ENCODE assay signal across 8 mouse cellular contexts in the genomic region with DNA sequence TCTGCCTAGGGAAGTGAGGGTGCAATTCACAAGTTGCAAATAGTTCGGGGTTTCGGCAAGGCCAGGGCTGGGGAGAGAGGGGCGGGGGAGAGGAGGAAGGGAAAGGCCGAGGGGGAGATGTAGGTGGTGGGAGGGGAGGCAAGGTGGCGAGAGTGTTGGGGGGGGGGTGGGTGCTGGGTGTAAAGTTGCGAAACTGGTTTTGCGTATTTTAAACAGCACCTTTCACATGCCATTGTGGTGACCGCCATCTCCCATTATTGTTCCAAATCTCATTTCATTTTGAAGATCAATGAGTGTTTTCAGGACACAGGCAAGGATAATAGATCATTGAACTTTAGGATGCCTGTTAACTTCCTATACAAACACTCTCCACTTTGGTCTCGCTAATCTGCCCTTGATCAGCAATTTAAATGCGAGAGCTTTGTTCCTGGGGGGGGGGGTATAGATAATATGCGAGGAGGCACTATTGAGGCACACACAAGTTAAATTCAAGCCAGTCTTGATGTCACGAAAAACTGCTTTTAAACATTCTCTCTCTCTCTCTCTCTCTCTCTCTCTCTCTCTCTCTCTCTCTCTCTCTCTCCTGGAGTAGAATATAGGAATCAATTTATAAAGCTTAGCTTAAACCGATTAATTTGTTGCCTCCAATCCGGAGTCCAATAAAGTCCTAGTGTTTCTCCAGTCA. TPM values are rescaled to one million over a fixed set of nuclear protein-coding genes. Genes with fewer than 3 reads are reported as not detected.
DNase-seq lines count a peak whose midpoint lies in the region; ATAC-seq and TF ChIP-seq lines count a peak whose summit lies in the region.

No protein-coding gene starts in this region.

- intact Hi-C loops in heart, adult 2 months (cut with DNase I): loop anchor here (10.0 kb wide), 3 partner anchors 922 to 1438 kb away; a partner anchor contains a TSS

- TF ChIP-seq CTCF in heart, adult 2 months (IDR thresholded peaks at IDR 0.05): no peak
- no peak for TF ChIP-seq CTCF in E14TG2a.4 (conservative IDR thresholded peaks at IDR 0.05; ENCODE audit: low read length)

- H3K4me1 ChIP-seq in heart, adult 2 months (ENCODE audit: control insufficient read depth, insufficient read depth, low read length): peaks cover 7% of the 10 kb centered on the region; the same call in 1 of the 2 replicates
- peaks cover 45% of the 10 kb centered on the region for H3K4me1 ChIP-seq in E14TG2a.4 (replicated peaks; ENCODE audit: low read depth, low read length)
- peaks cover 54% of the 10 kb centered on the region for H3K4me1 ChIP-seq in midbrain, embryonic 10.5 days

- peak overlapping the region; percentile 84 for H3K9ac ChIP-seq in heart, adult 2 months (ENCODE audit: low read depth, low read length)

- 2% methylated on average over 14 of the region's 14 CpGs for WGBS in heart, adult 2 months
- WGBS in midbrain, embryonic 10.5 days: 0% methylated on average over 14 of the region's 14 CpGs

- TF ChIP-seq EP300 in heart, adult 2 months (IDR thresholded peaks at IDR 0.05; ENCODE audit: insufficient read depth, low read depth, low read length): no peak

- H3K27ac ChIP-seq in heart, adult 2 months: peak overlapping the region; percentile 89
- H3K27ac ChIP-seq in midbrain, embryonic 10.5 days (replicated peaks): peak overlapping the region; percentile 97

- H3K9me3 ChIP-seq in E14TG2a.4 (ENCODE audit: low read length): no peaks in the 10 kb centered on the region
- no peaks in the 10 kb centered on the region for H3K9me3 ChIP-seq in midbrain, embryonic 10.5 days (replicated peaks)

- H3K27me3 ChIP-seq in heart, adult 2 months (ENCODE audit: control insufficient read depth, insufficient read depth, low read length): no peaks in the 10 kb centered on the region
- peaks cover 60% of the 10 kb centered on the region for H3K27me3 ChIP-seq in E14TG2a.4 (ENCODE audit: insufficient read depth, low read length)
- peaks cover 25% of the 10 kb centered on the region for H3K27me3 ChIP-seq in midbrain, embryonic 10.5 days (ENCODE audit: low read depth, poor library complexity, severe bottlenecking)

- peaks cover 4% of the 10 kb centered on the region; the same call in 1 of the 2 replicates for H3K79me2 ChIP-seq in heart, adult 2 months (replicated peaks; ENCODE audit: control insufficient read depth, insufficient read depth, low read length)

- DNase-seq in heart, adult 2 months: no peak
- no peak for DNase-seq in heart, adult 9 months (ENCODE audit: low spot score in 2 of 2)
- no peak for DNase-seq in midbrain, embryonic 10.5 days (ENCODE audit: low spot score)
- DNase-seq in left cerebral cortex, adult 9 months (ENCODE audit: low spot score in 2 of 2): no peak
- no peak for DNase-seq in layer of hippocampus, postnatal 36 days
- no peak for DNase-seq in testis, postnatal 14 days (ENCODE audit: low spot score)

- TF ChIP-seq POLR2A in heart, adult 2 months (IDR thresholded peaks at IDR 0.05; ENCODE audit: insufficient read depth, low read depth, low read length): no peak

- peak; percentile 9 to 27; a peak in 3 of 4 replicates for ATAC-seq in hematopoietic stem cell, adult 5-6 weeks (replicated peaks in 1 of 2; ENCODE audit: insufficient read depth in 1 of 2, low FRiP score in 2 of 2, low TSS enrichment in 1 of 2, low read depth in 1 of 2, poor library complexity in 2 of 2, severe bottlenecking in 2 of 2)

- H3K36me3 ChIP-seq in heart, adult 2 months (ENCODE audit: control insufficient read depth, insufficient read depth, low read length): peaks cover 19% of the 10 kb centered on the region
- H3K36me3 ChIP-seq in E14TG2a.4 (ENCODE audit: insufficient read depth, low read length): no peaks in the 10 kb centered on the region
- peaks cover 8% of the 10 kb centered on the region for H3K36me3 ChIP-seq in midbrain, embryonic 10.5 days

- H3K4me3 ChIP-seq in heart, adult 2 months: peak overlapping the region; percentile 88
- peak overlapping the region; percentile 81 for H3K4me3 ChIP-seq in E14TG2a.4 (replicated peaks; ENCODE audit: low read length)
- peak overlapping the region; percentile 89 for H3K4me3 ChIP-seq in midbrain, embryonic 10.5 days

RNA-seq across cellular contexts. Expression of a gene that starts 2.3 kb away (rescaled TPM):
- total RNA-seq in heart, adult 2 months (2021): 10 to 100 TPM; 29.0 to 34.3 TPM
- polyA plus RNA-seq in heart, adult 2 months (2012; rRNA removed): 33.8 and 49.4 TPM in 2 replicates
- total RNA-seq in hematopoietic stem cell, adult 5-6 weeks (2017): 36.6 and 47.0 TPM in 2 replicates
- 26.8 and 27.4 TPM in 2 replicates for polyA plus RNA-seq in midbrain, embryonic 10.5 days (2016; fragmentation: Nextera tagmentation; extraction: Ambion mirVana)
- total RNA-seq in layer of hippocampus, postnatal 36 days (2021): 100 to 1,000 TPM; 210 to 218 TPM
